Mouse (Mus musculus): Measurements from ENCODE around the gene Slit3.

The Slit3 gene

DNA sequence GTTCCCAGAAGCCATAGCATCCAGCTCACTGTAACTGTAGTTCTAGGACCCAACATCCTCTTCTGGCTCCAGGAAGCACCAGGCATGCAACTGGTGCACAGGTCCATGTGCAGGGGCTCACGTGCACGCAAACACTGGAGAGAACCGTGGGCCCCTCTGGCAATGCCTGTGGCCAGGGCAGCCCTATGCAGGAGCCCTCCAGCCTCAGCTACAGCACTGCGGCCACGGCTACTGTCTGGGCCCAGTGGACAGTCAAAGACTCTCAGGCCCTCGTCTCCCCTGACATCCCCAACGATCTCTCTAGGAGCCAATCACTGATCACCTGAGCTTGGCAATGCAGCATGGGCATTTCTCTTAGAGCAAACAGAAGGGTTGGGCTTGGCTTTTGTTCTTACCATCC, 572.6 kb downstream of the Slit3 start:
- DNase-seq (ENCODE audit: low read depth): no peak

DNA sequence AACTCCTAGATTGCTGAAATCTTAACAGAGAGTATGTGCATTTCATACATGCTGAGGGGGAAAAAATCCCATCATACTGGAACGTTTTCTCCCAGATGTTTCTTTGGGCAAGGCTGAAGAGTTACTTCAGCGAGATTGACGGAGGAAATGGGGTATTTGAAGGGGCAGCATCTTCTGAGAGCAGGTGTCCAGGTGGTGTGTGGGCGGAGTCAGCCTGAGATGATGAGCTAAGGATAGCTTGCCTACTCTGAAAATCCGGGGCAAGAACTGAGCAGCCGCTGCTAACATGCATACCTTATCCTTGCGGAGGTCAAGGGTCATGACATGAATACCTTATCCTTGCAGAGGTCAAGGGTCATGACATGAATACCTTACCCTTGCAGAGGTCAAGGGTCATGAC, 576.5 kb downstream of the Slit3 start:
- DNase-seq (ENCODE audit: low read depth): no peak

DNA sequence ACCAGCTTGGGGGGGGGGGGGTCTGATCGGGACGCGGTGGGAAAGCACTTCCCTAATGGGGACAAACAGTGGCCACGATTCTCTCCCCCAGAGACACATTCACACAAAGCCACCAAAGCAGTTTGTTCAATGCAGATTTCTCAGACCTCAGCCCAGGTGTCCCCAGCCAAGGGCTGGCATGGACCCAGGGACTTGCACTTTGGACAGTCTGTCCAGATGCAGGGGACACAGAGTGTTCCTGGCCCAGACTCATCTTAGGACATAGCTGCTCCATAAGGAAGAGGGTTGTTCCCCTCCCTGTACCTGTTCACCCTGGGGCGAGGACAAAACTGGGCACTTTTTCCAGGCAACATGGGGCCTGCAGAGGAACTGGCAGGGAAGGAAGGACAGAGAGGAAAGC, 577.9 kb downstream of the Slit3 start:
- no peak for DNase-seq (ENCODE audit: low read depth)

DNA sequence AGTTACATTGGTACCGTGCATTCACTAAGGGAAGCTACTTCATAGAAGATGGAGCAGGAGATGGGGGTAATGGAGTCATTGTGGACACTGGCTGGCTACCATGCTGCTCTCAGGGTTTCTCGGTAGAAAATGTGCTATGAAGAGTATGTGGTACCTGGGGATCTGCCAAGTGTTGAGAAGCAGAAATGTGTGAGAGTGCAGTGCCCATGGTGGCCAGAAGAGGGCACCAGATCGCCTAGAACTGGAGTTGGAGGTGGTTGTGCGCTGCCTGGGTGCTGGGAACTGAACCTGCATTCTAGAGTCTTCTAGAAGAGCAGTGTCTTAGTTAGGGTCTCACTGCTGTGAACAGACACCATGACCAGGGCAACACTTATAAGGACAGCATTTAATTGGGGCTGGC, 582.4 kb downstream of the Slit3 start:
- no peak for DNase-seq (ENCODE audit: low read depth)

DNA sequence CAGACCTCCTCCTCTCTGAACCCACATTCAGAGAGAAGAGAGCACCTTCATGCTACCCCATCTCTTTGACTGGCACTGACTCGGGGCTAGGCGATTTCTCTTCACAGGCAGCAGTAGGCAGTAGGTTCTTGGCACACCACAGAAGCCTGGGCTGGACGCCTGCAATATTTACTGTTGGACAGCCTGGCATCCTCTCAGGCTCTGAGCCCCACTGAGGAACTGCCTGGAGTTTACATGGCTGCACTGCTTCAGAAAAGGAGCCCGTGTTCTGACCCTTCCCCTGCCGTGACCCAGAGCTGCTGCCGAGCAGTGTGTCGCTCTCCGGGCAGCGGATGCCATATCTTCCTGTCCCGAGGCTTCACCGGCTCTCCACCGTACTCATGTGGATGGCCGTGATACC, 583.4 kb downstream of the Slit3 start:
- no peak for DNase-seq (ENCODE audit: low read depth)

DNA sequence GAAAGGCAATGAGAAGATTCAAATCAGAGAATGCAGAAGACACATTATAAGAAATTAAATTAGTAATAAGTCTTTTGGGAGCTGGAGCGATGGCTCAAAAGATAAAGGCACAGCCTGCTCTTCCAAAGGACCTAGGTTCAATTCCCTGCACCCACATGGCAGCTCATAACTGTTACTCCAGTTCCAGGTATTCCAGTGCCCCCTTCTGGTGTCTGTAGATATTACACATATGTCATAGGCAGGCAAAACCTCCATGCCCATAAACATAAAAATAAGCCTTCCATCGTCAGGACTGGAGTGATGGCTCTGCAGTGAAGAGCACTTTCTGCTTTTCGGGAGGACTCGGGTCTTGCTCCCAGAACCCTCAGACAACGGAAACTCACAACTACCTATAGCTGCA, 583.9 kb downstream of the Slit3 start:
- no peak for DNase-seq (ENCODE audit: low read depth)

DNA sequence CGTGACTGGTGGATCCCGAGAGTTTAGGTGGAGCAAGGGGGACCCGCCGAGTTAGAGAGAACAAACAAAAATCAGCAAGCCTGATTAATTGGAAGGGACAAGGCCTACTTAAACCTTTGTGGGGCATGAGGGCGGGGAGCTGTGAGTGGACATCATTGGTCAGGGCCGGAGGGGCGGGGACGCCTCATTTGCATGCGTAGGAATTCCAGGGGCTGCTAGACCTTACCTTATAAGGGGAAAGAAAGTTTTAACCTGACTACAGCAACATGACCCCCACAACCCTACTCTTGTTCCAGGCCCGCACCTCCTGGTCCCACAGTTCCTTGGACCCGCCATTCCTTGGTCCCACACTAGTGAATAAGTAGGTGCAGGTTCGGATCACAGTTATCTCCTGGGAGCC, 586.4 kb downstream of the Slit3 start:
- DNase-seq (ENCODE audit: low read depth): no peak

DNA sequence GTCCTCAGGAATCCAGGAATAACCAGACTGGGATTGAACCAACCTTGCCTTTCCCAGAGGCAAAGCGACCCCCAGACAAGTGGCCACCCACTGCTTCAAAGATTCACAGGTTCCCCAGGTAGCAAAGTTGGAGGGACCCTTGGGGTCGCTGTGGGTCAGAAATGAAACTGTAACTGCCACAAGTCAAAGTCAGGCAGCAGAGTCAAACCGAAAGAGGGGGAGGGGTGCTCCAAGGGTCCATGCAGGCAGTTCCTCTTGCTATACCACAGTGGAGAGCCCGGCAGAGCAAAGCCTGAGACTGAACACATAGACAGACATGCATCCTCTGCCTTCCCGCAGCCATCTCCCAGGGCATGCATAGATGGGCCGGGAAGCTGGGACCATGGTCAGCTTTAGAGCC, 590.3 kb downstream of the Slit3 start:
- DNase-seq (ENCODE audit: low read depth): no peak

DNA sequence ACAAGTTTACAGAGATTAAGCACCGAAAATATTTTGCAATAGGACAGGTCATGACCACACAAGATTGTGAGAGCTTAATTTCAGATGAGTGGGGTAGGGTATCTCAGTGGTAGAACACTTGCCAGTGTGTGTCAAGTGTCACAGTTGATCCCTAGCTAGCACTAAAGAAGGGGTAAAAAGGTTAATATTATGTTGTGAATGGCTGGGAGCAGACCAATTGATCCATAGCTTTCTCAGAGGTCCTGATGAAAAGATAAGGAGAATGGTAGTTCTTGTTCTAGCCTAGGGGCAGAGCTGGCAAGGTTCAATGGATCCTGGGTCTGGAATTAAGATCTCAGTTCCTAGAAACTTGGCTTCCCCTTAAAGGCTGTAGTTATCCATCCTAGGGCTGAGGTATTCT, 597.9 kb downstream of the Slit3 start:
- DNase-seq (ENCODE audit: low read depth): no peak

DNA sequence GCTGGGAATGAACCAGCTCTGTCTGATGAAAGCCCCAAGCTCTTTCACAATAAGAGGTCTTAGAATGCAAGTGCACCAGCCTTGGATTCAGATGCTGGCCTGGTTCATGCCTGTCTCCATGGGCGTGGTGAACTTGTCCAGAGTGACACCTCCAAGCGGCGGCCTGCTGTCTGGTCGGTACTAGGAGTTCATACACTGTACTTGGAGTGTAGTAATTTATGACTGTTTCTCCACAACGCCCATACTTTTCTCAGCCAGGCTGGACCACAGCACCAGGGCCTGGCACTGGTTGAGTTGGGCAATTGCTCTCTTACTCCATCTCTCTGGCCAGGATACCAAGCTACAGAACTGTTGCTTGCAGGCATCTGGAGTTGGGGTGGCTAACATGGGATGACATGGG, 602.9 kb downstream of the Slit3 start:
- DNase-seq (ENCODE audit: low read depth): no peak

DNA sequence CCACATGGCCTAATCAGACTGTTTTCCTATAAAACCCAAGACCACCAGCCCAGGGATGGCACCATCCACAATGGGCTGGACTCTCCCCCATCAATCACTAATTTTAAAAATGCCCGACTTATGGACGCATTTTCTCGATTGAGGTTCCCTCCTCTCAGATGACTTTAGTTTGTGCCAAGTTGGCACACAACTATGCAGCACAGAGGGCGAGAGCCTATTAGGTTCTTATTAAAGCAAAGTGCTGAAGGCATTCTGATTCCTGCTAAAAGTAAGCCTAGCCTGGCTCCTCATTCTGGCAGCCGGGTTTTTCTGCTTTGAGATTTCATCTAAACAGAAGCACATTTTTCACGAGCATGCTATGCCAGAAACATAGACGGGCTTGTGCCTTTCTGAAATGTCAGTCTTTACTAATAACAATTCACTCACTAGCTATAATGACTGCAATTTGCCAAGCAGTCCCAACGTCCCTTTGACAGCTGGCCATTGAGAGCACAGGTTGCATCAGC, 605.4 kb downstream of the Slit3 start:
- DNase-seq (ENCODE audit: low read depth): no peak

DNA sequence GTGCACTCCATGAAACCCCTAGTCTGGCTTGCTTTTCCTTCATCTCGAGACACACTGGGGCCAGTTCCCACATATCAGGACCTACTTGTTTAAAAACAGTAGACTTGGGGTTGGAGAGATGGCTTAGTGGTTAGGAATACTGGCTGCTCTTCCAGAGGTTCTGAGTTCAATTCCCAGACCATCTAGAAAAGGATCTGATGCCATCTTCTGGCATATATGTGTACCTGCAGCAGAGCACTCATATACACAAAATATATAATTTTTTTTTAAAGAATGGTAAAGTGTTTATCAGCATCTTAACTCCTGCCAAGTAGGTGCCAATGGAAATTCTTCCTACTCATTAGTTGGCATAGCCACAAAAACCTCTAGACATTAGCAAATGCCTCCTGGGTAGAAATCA, 607.2 kb downstream of the Slit3 start:
- DNase-seq (ENCODE audit: low read depth): no peak

DNA sequence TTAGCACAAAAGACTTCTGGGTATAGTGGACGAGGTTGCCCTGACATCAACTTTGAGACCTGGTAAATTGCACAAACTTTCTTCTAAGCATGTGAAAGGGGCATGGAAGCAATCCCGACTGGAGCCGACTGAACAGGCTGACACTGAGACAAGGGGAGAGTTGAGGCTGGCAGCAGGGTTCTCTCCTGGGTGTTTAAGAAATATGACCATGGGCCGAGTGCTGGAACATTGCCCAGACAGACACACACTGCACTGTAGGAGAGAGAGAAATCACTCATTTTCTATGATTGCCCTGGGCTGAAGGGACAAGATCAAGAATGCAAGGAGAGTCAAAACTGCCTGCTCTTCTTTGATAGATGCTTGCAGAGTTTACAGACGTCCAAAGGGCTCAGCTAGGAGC, 608.2 kb downstream of the Slit3 start:
- no peak for DNase-seq (ENCODE audit: low read depth)

DNA sequence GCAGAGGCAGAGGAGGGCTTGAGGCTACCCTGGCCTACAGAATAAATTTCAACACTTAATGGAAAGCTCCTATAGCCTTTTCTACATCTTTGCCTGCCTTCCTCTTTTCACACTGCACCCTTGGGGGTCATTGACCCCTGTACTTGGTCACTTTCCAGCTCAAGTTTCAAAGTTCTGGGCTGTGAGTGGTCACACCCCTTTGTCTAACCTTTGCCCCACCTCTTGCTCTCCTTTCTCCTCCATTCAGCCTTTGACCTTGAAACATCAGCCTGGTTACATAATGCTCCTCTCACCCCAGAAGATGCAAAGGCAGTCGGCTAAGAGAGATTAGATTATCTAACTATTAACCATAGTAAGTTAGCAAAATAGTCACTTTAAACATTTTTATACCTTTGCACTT, 611.3 kb downstream of the Slit3 start:
- no peak for DNase-seq (ENCODE audit: low read depth)

DNA sequence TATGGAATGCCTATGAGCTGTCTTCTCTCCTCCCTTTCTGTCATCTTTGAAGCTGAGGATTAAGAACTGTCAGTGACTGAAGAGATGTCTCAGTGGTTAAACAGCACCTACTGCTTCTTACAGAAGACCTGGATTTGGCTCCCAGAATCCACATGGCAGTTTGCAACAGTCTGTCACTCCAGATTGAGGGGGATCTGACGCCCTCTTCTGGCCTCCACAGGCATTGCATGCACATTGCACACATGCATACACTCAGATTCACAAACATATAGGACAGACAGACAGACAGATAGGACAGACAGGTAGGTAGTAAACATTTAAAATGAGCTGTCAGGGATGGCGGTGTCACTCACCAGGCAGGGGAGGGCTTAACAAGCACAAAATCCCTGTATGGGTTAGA, 615.8 kb downstream of the Slit3 start:
- no peak for DNase-seq (ENCODE audit: low read depth)

DNA sequence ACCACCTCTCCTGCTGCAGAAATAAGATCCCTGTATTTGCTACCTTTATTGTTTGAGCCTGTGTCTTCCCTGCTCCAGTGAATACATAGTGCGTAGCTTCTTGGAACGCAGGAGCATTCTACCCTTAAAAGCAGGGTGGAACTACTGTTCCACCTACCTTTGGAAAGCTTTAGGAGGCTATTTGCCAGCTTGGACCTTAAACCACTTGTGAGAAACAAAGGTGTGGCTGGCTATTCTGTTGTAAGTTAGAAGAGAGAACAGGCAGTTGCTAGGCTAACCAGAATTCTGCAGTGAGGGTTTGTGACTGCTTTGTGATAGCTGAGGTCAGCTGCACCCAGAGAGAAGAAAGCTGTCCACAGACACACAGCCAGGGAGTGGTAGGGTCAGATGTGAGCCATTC, 616.2 kb downstream of the Slit3 start:
- DNase-seq (ENCODE audit: low read depth): no peak

DNA sequence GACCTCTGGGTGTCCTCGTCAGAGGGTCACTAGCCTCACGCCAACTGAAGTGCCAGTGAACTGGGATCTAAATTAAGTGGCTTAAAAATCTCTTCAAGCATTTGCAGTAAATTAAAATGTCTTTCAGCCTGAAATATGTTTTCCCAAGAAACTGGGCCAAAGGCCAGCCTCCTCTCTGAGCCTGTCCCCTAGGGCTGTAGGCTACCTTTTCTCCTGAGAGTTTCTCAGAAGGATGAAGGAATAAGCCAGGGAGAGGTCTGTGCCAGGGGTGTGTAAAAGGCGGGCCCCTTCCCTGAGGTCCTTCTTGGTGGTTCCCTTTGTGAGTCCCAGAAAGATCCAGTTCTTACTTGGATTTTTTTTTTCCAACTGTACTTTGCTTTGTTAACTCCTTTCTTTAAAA, 617.1 kb downstream of the Slit3 start:
- no peak for DNase-seq (ENCODE audit: low read depth)

DNA sequence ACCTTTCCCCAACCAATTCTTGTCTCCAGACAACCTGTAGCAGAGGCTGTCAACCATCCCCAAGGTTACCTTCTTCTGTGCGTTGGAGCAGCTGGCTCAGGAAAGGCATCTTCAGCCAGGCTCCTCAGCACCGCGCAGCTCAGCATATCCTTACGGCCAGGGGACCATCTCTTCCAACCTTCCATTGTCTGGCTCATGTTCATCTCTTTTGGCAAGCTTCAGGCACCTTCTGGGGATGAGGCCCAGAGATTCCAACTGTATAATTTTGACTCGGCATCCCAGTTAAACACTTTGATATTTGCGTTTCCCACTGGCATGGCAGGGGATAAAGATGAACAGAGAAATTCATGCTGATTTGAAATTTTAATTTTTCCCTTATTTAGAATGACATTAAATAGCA, 622.6 kb downstream of the Slit3 start:
- no peak for DNase-seq (ENCODE audit: low read depth)

DNA sequence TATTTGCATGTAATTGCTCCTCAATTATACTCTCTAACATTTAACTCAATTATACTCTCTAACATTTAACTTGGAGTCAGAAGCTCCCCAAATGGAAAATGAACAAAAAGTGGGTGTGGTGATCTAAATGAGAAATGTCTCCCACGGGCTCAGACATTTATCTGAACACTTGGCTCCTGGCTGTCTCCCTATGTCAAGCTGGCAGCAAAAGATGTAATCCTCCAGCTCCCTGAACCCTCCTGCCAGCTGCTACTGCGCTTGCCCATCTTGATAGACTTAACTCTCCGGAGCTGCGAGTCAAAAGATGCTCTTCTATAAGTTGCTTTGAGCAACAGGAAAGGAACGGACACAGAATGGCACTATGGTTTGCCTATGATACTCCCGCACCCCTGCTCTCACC, 623.5 kb downstream of the Slit3 start:
- no peak for DNase-seq (ENCODE audit: low read depth)

DNA sequence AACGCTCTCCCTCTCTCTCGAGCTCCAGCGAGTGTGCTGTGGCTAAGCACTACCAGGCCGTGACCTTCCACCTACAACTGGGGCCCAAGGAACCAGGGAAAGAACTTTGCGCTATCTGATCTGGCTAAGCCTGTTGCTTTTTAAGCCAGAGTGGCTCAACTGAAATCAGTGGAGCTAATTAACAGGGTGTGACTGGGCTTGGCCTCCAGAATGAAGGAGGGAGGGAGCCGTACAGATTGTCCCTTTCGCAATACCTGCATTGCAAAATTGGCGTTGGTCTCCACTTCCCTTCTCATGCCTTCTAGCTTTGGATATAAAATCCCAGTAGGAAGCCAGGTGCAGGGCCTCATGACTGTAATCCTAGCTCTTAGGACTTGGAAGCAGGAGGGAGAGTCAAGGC, 629.6 kb downstream of the Slit3 start:
- no peak for DNase-seq (ENCODE audit: low read depth)

DNA sequence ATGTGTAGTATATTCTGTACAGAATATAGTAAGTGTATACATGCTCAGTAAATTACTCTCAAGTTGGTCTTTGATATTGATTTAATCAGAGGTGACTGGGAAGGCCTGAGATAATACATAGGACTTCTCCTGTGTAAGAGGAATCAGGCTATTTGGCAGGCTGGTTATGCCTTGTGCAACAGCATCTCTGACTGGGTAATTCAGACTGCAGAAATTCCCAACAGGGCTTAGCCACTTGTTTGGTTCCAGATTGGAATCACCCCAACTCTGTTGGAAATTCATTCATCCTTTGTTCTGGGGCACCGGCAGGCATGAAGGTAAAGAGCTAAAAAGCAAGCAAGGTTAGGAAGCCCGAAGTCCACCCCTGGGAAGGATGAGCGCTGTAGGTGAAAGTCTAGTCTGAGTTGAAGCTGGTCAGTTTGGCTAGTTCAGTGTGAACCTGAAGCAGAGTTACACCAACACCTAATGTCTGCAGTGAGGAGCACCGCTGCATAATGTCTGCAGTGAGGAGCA, 633.9 kb downstream of the Slit3 start:
- DNase-seq (ENCODE audit: low read depth): no peak

DNA sequence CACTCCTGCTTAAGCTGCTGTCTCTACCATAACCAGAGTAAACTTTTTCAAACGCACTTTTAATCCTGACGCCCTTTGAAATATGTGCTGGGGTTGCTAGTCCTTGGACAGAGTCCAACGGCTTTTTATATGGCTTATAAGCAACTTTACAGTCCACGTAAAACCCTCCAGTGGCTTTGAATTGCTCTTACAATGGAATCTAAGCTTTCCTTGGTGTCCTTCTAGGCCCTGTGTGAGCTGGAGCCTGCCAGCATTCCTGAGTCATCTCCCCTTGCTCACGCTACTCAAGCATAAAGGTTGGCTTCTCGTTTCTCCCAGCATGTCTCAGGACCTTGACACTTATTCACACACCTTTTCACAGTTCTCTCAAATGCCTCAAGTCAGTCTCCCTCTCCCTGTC, 634.5 kb downstream of the Slit3 start:
- no peak for DNase-seq (ENCODE audit: low read depth)

DNA sequence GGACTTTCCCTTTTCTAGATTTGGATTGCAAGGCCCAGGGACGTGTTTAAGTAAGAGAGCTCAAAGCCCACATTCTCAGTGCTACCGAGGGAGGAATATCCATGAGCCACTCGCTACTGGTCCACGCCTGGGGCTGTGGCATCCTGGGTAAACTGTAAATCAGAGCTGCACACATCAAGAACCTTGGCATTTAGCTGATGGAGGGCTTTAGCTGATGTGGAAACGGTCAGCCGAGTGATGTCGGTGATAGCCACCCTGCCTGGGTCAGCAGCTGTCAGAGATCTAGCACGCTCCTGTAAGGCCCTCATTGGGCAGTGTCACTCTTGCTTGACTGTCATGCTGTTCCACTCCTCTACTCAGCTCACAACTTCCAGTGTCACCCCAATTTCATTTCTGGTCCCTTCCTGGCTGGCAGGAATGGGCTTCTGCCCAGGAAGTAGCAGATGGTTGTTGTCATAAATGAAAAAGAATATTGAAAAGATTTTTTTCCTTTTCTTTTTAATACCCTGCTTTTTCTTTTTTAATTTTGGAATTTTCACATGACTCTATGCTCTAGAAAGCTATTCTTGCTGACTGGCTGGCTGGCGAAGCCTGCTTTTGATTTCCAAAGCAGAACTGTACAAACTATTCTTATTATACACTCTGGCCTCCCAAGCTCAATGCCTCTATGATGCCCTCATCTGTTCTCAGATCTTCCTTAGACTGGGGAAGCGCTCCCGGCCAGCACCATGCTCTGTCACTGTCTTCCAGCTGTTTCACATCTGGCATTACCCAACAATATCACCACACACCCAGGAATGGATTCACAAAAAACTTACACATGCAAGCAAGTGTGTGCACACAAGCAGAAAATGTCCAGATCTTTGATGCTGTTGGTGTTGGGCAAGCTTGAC, 635.6 kb downstream of the Slit3 start:
- DNase-seq (ENCODE audit: low read depth): no peak

Measured in c-Kit-positive CD71-positive TER-119-negative erythroid progenitor cells, embryonic 14.5 days (primary cell).